Mouse (Mus musculus): Measurements from ENCODE around the gene Kansl1l. TPM values are rescaled to one million over a fixed set of nuclear protein-coding genes. Genes with fewer than 3 reads are reported as not detected.

The Kansl1l gene
- total and polyA plus RNA-seq, 3 experiments, result 5.1 to 23.4 (median 22.9) TPM

DNA sequence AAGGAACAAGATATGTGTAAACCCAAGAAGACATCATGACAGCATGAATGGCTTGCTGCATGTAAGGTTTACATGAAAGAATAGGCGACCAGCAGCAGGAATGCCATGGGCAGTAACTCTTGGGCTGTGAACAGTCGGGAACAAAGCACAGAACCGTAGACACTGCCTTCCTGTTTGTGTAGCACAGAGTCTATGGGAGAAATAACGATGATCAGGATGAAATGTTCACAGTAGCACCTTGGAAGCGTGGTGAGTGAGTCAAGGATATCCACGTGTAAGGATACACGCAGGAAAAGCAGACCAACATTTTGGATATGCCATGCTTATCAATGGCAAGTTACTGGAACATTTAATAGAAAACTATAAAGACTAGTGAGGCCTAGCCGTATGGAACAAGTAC lies 2.6 kb downstream of the Kansl1l start:
- Histone ChIP-seq H3K79me2 (replicated peaks; ENCODE audit: control insufficient read depth, insufficient read depth, low read length) (peaks cover 3% of the 10 kb centered on the region; the same call in 1 of the 2 replicates), H3K4me1 (ENCODE audit: control insufficient read depth, insufficient read depth, low read length) (peaks cover 3% of the 10 kb centered on the region), H3K9ac (ENCODE audit: low read depth, low read length) (peak overlapping the region; percentile 53), H3K27ac (peak overlapping the region; percentile 98), H3K4me3 (peak overlapping the region; percentile 80), H3K36me3 (ENCODE audit: control insufficient read depth, insufficient read depth, low read length) (peaks cover 10% of the 10 kb centered on the region), H3K27me3 (ENCODE audit: control insufficient read depth, insufficient read depth, low read length) (no peaks in the 10 kb centered on the region)
- intact Hi-C loops (cut with DNase I), result loop anchor here (5.0 kb wide), 3 partner anchors 32 to 67 kb away; no protein-coding TSS in a partner anchor
- TF ChIP-seq CTCF (IDR thresholded peaks at IDR 0.05), result no peak
- no peak for TF ChIP-seq EP300 (IDR thresholded peaks at IDR 0.05; ENCODE audit: insufficient read depth, low read depth, low read length)
- no peak for TF ChIP-seq POLR2A (IDR thresholded peaks at IDR 0.05; ENCODE audit: insufficient read depth, low read depth, low read length)
- DNase-seq, result no peak
- whole genome bisulfite sequencing, result 15% methylated on average over 8 of the region's 8 CpGs

DNA sequence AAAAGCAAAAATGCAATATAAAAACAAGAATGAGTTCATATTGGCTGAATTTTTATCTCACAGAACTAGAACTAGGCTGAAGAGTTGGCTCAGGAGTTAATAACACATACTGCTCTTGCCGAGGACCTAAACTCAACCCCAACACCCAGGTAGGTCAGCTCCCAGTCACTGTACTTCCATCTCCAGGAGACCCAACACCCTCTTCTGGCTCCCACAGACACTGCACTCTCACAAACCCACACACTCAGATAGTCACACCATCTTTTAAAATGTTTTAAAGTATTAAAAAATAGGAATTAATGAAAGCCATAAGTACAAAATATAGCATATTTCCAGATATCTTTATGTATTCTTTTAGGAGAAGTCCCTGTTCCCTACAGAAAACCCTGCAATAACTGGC lies 4.2 kb downstream of the Kansl1l start:
- peaks cover 3% of the 10 kb centered on the region for H3K4me1 ChIP-seq (ENCODE audit: control insufficient read depth, insufficient read depth, low read length)
- intact Hi-C loops (cut with DNase I), result loop anchor here (5.0 kb wide), 1 partner anchor 41 kb away; no protein-coding TSS in a partner anchor
- H3K79me2 ChIP-seq (replicated peaks; ENCODE audit: control insufficient read depth, insufficient read depth, low read length), result peaks cover 3% of the 10 kb centered on the region; the same call in 1 of the 2 replicates
- H3K36me3 ChIP-seq (ENCODE audit: control insufficient read depth, insufficient read depth, low read length), result peaks cover 14% of the 10 kb centered on the region
- H3K4me3 ChIP-seq, result no peak overlapping the region
- WGBS, result 72% methylated on average over 1 of the region's 1 CpGs
- no peaks in the 10 kb centered on the region for H3K27me3 ChIP-seq (ENCODE audit: control insufficient read depth, insufficient read depth, low read length)
- TF ChIP-seq POLR2A (IDR thresholded peaks at IDR 0.05; ENCODE audit: insufficient read depth, low read depth, low read length) (no peak), EP300 (IDR thresholded peaks at IDR 0.05; ENCODE audit: insufficient read depth, low read depth, low read length) (no peak), CTCF (IDR thresholded peaks at IDR 0.05) (peak; percentile 26; the same call in 1 of the 2 replicates)
- no peak for DNase-seq
- no peak overlapping the region for H3K27ac ChIP-seq
- no peak overlapping the region for H3K9ac ChIP-seq (ENCODE audit: low read depth, low read length)

DNA sequence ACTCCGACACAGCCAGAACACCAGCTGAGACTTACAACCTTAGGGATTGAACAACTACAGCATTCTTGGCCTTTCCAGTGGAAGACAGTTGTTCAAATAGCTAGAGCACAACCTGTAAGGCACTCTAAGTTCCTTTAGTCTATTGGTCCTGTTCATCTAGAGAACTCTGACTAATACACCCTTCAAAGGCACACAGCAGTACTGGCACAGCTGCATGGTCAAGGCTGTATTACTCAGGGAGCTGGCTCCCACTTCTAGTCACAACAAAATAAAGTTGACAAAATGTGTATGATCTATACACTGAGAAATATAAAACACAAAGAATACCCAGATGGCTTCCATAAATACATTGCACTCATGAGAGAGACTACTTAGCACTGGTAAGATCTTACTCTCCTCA lies 10.5 kb downstream of the Kansl1l start:
- Histone ChIP-seq H3K79me2 (replicated peaks; ENCODE audit: control insufficient read depth, insufficient read depth, low read length) (peaks cover 3% of the 10 kb centered on the region; the same call in 1 of the 2 replicates), H3K27ac (no peak overlapping the region), H3K36me3 (ENCODE audit: control insufficient read depth, insufficient read depth, low read length) (peaks cover 10% of the 10 kb centered on the region), H3K9ac (ENCODE audit: low read depth, low read length) (no peak overlapping the region), H3K4me1 (ENCODE audit: control insufficient read depth, insufficient read depth, low read length) (no peaks in the 10 kb centered on the region; the same call in none of the 2 replicates), H3K27me3 (ENCODE audit: control insufficient read depth, insufficient read depth, low read length) (no peaks in the 10 kb centered on the region), H3K4me3 (no peak overlapping the region)
- WGBS, result 91% methylated on average over 1 of the region's 1 CpGs
- intact Hi-C loops (cut with DNase I), result no loop called here
- DNase-seq, result no peak
- TF ChIP-seq EP300 (IDR thresholded peaks at IDR 0.05; ENCODE audit: insufficient read depth, low read depth, low read length), result no peak
- no peak for TF ChIP-seq CTCF (IDR thresholded peaks at IDR 0.05)
- TF ChIP-seq POLR2A (IDR thresholded peaks at IDR 0.05; ENCODE audit: insufficient read depth, low read depth, low read length), result no peak

DNA sequence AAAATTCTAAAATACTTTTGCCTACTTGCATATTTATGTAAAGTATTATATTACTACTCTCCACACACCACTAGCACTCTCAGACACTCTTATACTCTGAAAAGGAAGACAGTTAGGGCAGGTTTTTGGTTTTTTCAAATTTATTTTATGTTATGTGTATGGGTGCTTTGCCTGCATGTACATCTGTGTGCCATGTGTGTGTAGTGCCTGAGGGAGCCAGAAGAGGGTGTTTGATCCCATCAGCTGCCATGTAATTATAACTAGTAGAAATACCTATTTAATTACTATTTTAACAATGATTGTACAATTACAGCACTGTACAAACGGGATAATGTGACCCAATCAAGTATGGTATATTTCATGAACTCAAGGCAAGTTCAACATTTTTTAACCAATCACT lies 12.0 kb downstream of the Kansl1l start:
- 92% methylated on average over 1 of the region's 1 CpGs for WGBS

DNA sequence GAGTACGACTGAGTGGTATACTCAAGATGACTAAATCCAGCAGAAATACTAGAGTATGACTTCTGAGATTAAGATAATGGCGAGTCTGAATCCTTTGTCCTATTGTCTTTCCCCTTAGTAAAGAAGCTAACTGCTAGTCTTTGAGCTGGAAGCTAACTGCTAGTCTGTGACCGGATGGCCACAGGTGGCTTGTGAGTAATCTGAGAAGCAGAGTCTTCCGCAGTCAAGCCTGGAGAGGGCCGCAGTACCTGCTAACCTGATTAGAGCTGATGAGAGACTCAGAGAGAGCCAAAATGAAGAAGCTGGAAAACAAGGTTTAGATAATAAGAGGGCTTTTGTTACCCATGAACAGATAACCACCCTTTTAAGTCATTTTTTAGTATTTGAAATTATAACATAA lies 12.7 kb downstream of the Kansl1l start:
- intact Hi-C loops (cut with DNase I), result no loop called here

More for the DNA sequence above, 12.0 kb downstream of the Kansl1l start:
- H3K4me1 ChIP-seq (ENCODE audit: control insufficient read depth, insufficient read depth, low read length), result no peaks in the 10 kb centered on the region; the same call in none of the 2 replicates
- no peak overlapping the region for H3K27ac ChIP-seq
- H3K4me3 ChIP-seq, result no peak overlapping the region
- intact Hi-C loops (cut with DNase I), result no loop called here
- H3K27me3 ChIP-seq (ENCODE audit: control insufficient read depth, insufficient read depth, low read length), result no peaks in the 10 kb centered on the region
- no peak for TF ChIP-seq CTCF (IDR thresholded peaks at IDR 0.05)
- no peak for TF ChIP-seq EP300 (IDR thresholded peaks at IDR 0.05; ENCODE audit: insufficient read depth, low read depth, low read length)
- TF ChIP-seq POLR2A (IDR thresholded peaks at IDR 0.05; ENCODE audit: insufficient read depth, low read depth, low read length), result no peak
- no peak for DNase-seq
- H3K9ac ChIP-seq (ENCODE audit: low read depth, low read length), result no peak overlapping the region
- peaks cover 3% of the 10 kb centered on the region; the same call in 1 of the 2 replicates for H3K79me2 ChIP-seq (replicated peaks; ENCODE audit: control insufficient read depth, insufficient read depth, low read length)
- H3K36me3 ChIP-seq (ENCODE audit: control insufficient read depth, insufficient read depth, low read length), result peaks cover 11% of the 10 kb centered on the region

DNA sequence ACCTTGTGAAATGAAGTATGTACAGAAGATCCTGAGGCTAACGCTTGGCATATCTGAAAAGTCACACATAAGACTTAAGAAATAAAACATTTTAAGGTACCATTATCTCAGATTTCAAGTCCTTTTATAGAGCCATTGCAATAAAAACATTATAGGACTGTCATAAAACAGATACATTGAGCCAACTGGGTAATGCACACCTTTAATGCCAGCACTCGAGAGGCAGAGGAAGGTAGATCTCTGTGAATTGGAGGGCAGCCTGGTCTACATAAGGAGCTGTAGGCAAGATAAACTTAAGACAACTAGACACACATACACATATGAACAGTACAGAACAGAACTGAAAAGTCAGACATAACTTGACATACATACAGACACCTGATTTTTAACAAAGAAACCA lies 19.4 kb downstream of the Kansl1l start:
- Histone ChIP-seq H3K4me3 (no peak overlapping the region), H3K9ac (ENCODE audit: low read depth, low read length) (no peak overlapping the region), H3K36me3 (ENCODE audit: control insufficient read depth, insufficient read depth, low read length) (peaks cover 9% of the 10 kb centered on the region), H3K79me2 (replicated peaks; ENCODE audit: control insufficient read depth, insufficient read depth, low read length) (peaks cover 1% of the 10 kb centered on the region; the same call in 1 of the 2 replicates), H3K4me1 (ENCODE audit: control insufficient read depth, insufficient read depth, low read length) (no peaks in the 10 kb centered on the region; the same call in 1 of the 2 replicates), H3K27ac (no peak overlapping the region), H3K27me3 (ENCODE audit: control insufficient read depth, insufficient read depth, low read length) (no peaks in the 10 kb centered on the region)
- WGBS, result 95% methylated on average over 2 of the region's 2 CpGs
- DNase-seq, result no peak
- no peak for TF ChIP-seq CTCF (IDR thresholded peaks at IDR 0.05)
- no peak for TF ChIP-seq EP300 (IDR thresholded peaks at IDR 0.05; ENCODE audit: insufficient read depth, low read depth, low read length)
- no peak for TF ChIP-seq POLR2A (IDR thresholded peaks at IDR 0.05; ENCODE audit: insufficient read depth, low read depth, low read length)
- intact Hi-C loops (cut with DNase I), result no loop called here

More for the DNA sequence above, 12.7 kb downstream of the Kansl1l start:
- Histone ChIP-seq H3K4me1 (ENCODE audit: control insufficient read depth, insufficient read depth, low read length) (no peaks in the 10 kb centered on the region; the same call in 1 of the 2 replicates), H3K27me3 (ENCODE audit: control insufficient read depth, insufficient read depth, low read length) (no peaks in the 10 kb centered on the region), H3K9ac (ENCODE audit: low read depth, low read length) (no peak overlapping the region), H3K79me2 (replicated peaks; ENCODE audit: control insufficient read depth, insufficient read depth, low read length) (peaks cover 3% of the 10 kb centered on the region; the same call in 1 of the 2 replicates), H3K36me3 (ENCODE audit: control insufficient read depth, insufficient read depth, low read length) (peaks cover 13% of the 10 kb centered on the region), H3K4me3 (no peak overlapping the region), H3K27ac (no peak overlapping the region)
- no peak for DNase-seq
- TF ChIP-seq EP300 (IDR thresholded peaks at IDR 0.05; ENCODE audit: insufficient read depth, low read depth, low read length) (no peak), CTCF (IDR thresholded peaks at IDR 0.05) (no peak), POLR2A (IDR thresholded peaks at IDR 0.05; ENCODE audit: insufficient read depth, low read depth, low read length) (no peak)
- 56% methylated on average over 5 of the region's 5 CpGs for WGBS
